Mouse (Mus musculus) Patski (cell line): ENCODE results near the gene Ntrk3. TPM values are rescaled to one million over a fixed set of nuclear protein-coding genes. Genes with fewer than 3 reads are reported as not detected.

ENCODE experiments used
- ATAC-seq: fragments of 100-300 bp; one replicate; pipeline ENCODE4 v1.8.0; 2021
- CTCF ChIA-PET: fragments of 350-600 bp; sonication (Branson Sonifier 250); formaldehyde crosslinking; loops from one replicate; lab custom pipeline; 2022; ENCODE audit warnings: inconsistent platforms; lab: Charles Lee
- POLR2A ChIA-PET: fragments of 350-600 bp; sonication (Branson Sonifier 250); formaldehyde crosslinking; loops from one replicate; lab custom pipeline; 2022; ENCODE audit warnings: antibody characterized with exemption, inconsistent platforms; lab: Charles Lee
- DNase-seq: peaks from one replicate; pipeline ENCODE4 v3.0.0-alpha.2; 2011; ENCODE audit warnings: low read depth, low spot score
- H3K27me3 ChIP-seq: fragments of 371-371 bp; one replicate; pipeline ENCODE4 v1.5.1; 2021
- CTCF ChIP-seq: fragments of 100-300 bp; IDR thresholded peaks from one replicate; pipeline ENCODE4 v1.5.1; 2021
- in situ Hi-C: fragments of 300-500 bp; cut with MboI; formaldehyde crosslinking; loops from 3 replicates; pipeline ENCODE4 v1.11.1; 2018; ENCODE audit warnings: low pct_unique_long_range_greater_than_20kb, mixed read lengths
- polyA plus RNA-seq: library from polyadenylated mRNA; unstranded; gene quantifications from one replicate; pipeline ENCODE4 v1.2.3, GENCODE M21; 2021

The Ntrk3 gene
- polyA plus RNA-seq, 1 experiment from 2014 or later, result 13.7 TPM

GRCm38 (mm10) chr7:78555532-78555931 lies 182.3 kb downstream of the Ntrk3 start:
- TF ChIP-seq CTCF, result no peak
- H3K27me3 ChIP-seq, result no peaks in the 10 kb centered on the region
- DNase-seq (peak; percentile 37), ATAC-seq (peak; percentile 65)
- in situ Hi-C loops, result loop anchor here (25.0 kb wide), 1 partner anchor 1318 kb away; no protein-coding TSS in a partner anchor
- CTCF ChIA-PET, result interaction anchor here (0.9 kb wide), 1 partner anchor 14 kb away, joined by 6 read pairs; no protein-coding TSS in a partner anchor
- POLR2A ChIA-PET, result no interaction called here

DNA sequence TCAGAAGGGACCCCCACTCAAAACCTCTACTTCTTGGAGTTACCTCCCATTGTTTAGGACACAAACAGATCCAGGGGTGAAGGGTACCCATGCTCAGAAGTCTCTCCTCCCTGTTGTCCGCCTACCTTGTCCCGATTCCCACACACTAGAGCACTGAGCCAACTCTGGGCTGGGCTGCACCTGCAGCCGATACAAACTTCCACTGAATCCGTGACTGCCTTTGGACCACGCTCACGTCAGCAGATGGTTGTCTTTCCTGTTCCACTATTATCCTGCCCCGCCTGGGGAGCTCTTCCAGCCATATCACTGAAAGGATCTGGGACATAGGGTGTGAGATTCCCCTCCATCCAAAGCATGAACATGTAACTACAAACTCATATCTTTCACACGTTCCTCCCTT lies 188.4 kb downstream of the Ntrk3 start:
- TF ChIP-seq CTCF, result no peak
- in situ Hi-C loops, result no loop called here
- DNase-seq (no peak), ATAC-seq (no peak)
- POLR2A ChIA-PET, result no interaction called here
- no peaks in the 10 kb centered on the region for H3K27me3 ChIP-seq
- CTCF ChIA-PET, result interaction anchor here (1.2 to 1.4 kb wide), 2 partner anchors 10 to 31 kb away, joined by 3 read pairs; no protein-coding TSS in a partner anchor

GRCm38 (mm10) chr7:78548721-78549120 lies 189.1 kb downstream of the Ntrk3 start:
- no peak for ATAC-seq
- no peak for DNase-seq
- ChIA-PET CTCF (no interaction called here), POLR2A (no interaction called here)
- H3K27me3 ChIP-seq, result no peaks in the 10 kb centered on the region
- in situ Hi-C loops, result no loop called here
- TF ChIP-seq CTCF, result no peak

DNA sequence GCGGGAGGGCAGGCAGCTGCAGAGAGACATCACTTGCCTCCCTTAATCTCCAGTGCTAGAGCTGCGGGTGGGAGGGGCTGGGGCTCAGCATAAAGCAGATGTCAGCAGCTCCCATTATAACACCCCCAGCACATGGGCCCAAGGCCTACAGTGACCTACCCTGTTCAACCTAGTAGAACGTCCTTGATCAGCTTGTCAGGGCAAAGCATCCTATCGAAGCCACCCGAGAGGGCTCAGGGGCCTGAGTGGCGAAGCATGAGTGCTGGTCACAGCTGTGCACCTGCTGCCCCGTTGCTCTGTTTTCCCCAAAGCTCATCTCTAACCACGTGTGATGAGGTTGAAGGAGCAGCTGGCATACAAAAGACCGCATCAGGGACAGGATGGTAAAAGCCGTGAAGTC lies 191.3 kb downstream of the Ntrk3 start:
- H3K27me3 ChIP-seq, result no peaks in the 10 kb centered on the region
- no peak for ATAC-seq
- ChIA-PET CTCF (no interaction called here), POLR2A (no interaction called here)
- TF ChIP-seq CTCF, result no peak
- in situ Hi-C loops, result no loop called here
- no peak for DNase-seq

DNA sequence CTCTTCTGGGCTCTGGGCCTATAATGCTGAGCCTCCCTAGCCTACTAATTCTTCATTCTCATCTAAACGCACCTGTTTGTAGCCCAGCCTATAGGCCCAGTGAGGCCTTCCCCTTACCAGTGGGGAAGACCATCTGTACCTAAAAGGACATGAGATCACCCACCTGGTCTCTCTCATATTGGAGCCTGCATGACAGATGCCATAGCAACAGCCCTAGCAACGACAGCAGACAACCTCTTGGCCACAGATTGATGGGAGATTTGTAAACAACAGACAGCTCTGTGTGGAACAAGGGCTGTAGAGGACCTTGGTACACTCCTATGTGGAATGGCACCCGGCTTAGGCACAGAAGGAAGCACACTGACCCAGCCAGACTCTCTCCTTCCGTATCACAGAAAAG lies 195.3 kb downstream of the Ntrk3 start:
- no peak for TF ChIP-seq CTCF
- H3K27me3 ChIP-seq, result no peaks in the 10 kb centered on the region
- ChIA-PET POLR2A (interaction anchor here (0.6 kb wide), 1 partner anchor 913 kb away, joined by 4 read pairs; no protein-coding TSS in a partner anchor), CTCF (interaction anchor here (1.1 kb wide), 1 partner anchor 10 kb away, joined by 3 read pairs; no protein-coding TSS in a partner anchor)
- in situ Hi-C loops, result no loop called here
- ATAC-seq (no peak), DNase-seq (no peak)

DNA sequence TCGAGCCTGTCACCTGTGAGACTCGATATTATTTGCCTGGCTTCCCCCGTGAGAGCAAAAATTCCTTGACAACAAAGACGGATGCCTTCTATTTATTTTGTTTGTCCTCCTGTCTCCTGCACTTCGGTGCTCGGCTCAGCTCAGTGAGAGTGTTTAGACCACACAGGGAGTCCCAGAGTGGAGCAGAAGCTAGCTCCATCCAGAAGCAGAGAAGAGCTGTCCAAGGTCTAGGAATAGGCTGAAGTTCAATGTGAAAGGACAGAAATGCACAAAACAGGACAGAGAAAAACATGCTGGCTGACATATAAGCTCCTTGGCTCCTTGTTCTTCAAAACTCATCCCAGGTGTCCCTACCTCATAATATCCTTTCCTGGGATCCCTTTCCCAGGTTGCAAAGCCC lies 207.5 kb downstream of the Ntrk3 start:
- no peak for ATAC-seq
- ChIA-PET POLR2A (no interaction called here), CTCF (no interaction called here)
- in situ Hi-C loops, result no loop called here
- DNase-seq, result no peak
- TF ChIP-seq CTCF, result no peak
- peaks cover 10% of the 10 kb centered on the region for H3K27me3 ChIP-seq

DNA sequence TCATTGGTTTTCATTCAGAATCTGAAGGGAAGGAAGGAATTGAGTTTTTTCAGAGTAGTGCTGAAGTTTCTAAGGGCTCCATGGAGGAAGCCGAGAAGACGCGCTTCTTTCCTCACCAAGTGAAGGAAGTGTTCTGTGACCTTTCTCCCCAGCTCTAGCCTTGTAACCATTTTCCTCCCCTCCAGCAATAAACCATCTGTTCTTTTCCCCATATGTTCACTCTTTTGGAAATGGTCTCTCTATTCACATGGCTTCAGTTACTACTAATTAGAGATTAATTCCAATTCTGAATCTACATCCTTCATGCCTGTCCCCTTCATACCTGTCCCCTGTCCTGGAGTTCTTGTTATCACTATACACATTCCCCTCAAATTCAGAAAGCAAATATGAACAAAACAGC lies 209.8 kb downstream of the Ntrk3 start:
- POLR2A ChIA-PET, result no interaction called here
- ATAC-seq (no peak), DNase-seq (no peak)
- CTCF ChIA-PET, result interaction anchor here (1.4 kb wide), 1 partner anchor 15 kb away, joined by 3 read pairs; no protein-coding TSS in a partner anchor
- TF ChIP-seq CTCF, result no peak
- H3K27me3 ChIP-seq, result peaks cover 7% of the 10 kb centered on the region
- in situ Hi-C loops, result no loop called here

DNA sequence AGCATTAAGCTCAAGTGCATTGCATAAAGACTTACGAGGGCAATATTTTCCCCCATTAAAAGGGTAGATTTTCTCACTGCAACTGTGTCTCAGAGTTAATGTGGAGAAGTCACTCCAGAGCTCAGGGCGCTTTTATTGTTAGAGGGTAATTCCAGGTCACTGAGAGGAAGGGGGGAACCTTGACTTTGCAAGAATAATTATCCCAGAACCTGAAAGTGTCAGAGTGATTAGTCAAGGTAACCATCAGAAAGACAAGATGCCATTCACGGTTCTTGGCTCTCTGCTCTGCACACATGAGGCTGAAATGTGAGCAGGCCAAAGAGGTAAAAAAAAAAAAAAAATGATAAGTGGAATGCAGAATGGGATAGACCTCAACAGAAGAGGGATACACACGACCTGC lies 210.2 kb downstream of the Ntrk3 start:
- ATAC-seq (no peak), DNase-seq (no peak)
- CTCF ChIA-PET, result interaction anchor here (1.4 kb wide), 1 partner anchor 15 kb away, joined by 3 read pairs; no protein-coding TSS in a partner anchor
- in situ Hi-C loops, result no loop called here
- no peak for TF ChIP-seq CTCF
- POLR2A ChIA-PET, result no interaction called here
- H3K27me3 ChIP-seq, result peaks cover 7% of the 10 kb centered on the region

- ATAC-seq (no peak), DNase-seq (no peak)
- POLR2A ChIA-PET, result no interaction called here
- TF ChIP-seq CTCF, result no peak
- H3K27me3 ChIP-seq, result no peaks in the 10 kb centered on the region
- in situ Hi-C loops, result no loop called here
- CTCF ChIA-PET, result no interaction called here
Measured at GRCm38 (mm10) chr7:78520243-78520927, 217.4 kb downstream of the Ntrk3 start.

DNA sequence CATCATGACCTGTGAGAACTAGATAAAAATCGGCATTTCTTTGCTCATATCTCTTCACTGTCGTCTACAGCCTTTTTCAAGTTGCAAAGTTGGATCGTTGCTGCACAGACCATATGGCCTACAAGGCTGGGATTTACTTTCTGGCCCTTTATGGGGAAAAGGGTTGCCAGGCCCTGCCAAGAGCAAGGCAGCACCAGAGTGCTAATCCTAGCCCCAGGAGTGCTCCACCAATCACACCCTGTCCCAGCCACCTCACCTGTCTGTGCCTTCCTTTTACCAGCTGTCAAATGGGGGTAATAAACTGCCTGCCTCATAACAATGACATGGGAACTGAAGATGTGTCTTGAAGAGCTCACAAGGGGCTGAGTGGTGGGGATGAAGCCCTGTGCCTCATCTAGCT lies 218.1 kb downstream of the Ntrk3 start:
- no peaks in the 10 kb centered on the region for H3K27me3 ChIP-seq
- TF ChIP-seq CTCF, result no peak
- DNase-seq, result no peak
- ChIA-PET CTCF (no interaction called here), POLR2A (no interaction called here)
- no peak for ATAC-seq
- in situ Hi-C loops, result no loop called here

GRCm38 (mm10) chr7:78518760-78519363 lies 218.9 kb downstream of the Ntrk3 start:
- CTCF ChIA-PET, result interaction anchor here (0.9 kb wide), 1 partner anchor 31 kb away, joined by 3 read pairs; no protein-coding TSS in a partner anchor

More at GRCm38 (mm10) chr7:78518760-78519363, 218.9 kb downstream of the Ntrk3 start:
- DNase-seq, result no peak
- TF ChIP-seq CTCF, result no peak
- no peaks in the 10 kb centered on the region for H3K27me3 ChIP-seq
- no peak for ATAC-seq
- in situ Hi-C loops, result no loop called here
- POLR2A ChIA-PET, result no interaction called here
